Mouse (Mus musculus): Measurements from ENCODE around the gene Hpdl.
"Not testable (repeated sequence)": the region's sequence is repeated elsewhere in the genome, so short reads cannot be mapped to it uniquely, and the experiment has no call there.

Hpdl gene

DNA sequence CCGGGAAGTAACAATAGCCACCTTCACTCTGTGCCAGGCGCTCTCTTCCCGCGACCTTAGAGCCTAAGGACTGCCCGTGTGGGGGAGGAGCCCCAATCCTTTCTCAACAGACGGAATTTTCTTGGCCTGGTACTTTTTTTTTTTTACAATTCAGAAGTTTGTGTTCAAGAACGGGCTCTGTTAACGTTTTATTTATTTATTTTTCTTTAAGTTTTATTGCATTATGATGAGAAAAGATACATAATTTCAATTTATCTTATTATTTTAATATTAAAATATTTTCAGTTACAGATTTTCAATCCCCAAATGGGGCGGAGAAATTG, at the start of gene Hpdl:
Hpdl (minus strand) TSS at position 14 of the 323 bp plus-strand sequence.
- DNase-seq (ENCODE audit: low spot score) = no peak

- no peak for DNase-seq (ENCODE audit: low spot score)
Measured at GRCm38 (mm10) chr4:116869898-116870297, 48.4 kb upstream of the Hpdl start.

DNA sequence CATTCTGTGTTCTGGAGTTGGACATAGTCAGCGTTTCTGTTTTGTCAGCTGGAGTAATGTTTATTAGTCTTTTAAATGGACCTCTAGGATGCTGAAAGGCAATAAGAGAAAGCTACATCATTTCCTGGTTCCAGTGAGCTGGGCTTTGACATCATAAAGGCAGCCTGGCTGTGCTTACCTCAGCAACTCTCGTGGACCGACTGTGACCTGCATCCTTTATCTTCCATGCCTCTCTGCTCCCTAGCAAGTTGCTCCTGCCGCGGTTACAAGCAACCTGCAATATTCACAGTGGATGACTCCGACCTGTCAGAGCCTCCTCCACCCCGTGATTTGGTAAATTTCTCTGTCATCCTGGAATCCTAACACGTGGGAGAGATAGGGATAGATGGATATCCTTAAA, 40.5 kb upstream of the Hpdl start:
- DNase-seq (ENCODE audit: low spot score) = no peak

- DNase-seq (ENCODE audit: low spot score) = no peak
Measured at GRCm38 (mm10) chr4:116859711-116860110, 38.2 kb upstream of the Hpdl start.

- DNase-seq (ENCODE audit: low spot score) = no peak
Measured at GRCm38 (mm10) chr4:116857203-116857602, 35.7 kb upstream of the Hpdl start.

GRCm38 (mm10) chr4:116854286-116854685, 32.8 kb upstream of the Hpdl start:
- DNase-seq (ENCODE audit: low spot score) = no peak

GRCm38 (mm10) chr4:116849901-116850300, 28.4 kb upstream of the Hpdl start:
- no peak for DNase-seq (ENCODE audit: low spot score)

DNA sequence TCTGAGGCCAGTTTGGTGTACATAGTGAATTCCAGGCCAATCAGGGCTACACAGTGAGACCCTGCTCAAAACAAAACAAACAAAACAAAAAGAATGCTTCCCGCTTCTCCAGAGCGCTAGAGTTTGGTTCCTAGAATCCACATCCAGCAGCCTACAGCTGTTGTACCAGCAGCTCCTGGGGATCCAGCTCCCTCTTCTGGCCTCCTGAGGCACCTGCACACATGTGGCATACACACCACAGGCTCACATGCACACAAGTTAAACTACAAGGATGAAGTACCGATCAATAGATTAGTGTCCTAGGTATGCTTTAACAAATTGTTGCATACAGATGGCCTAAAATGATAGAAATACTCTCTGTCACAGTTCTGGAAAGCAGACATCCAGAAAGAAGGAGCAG, 22.8 kb upstream of the Hpdl start:
- no peak for DNase-seq (ENCODE audit: low spot score)

- no peak for DNase-seq (ENCODE audit: low spot score)
Measured at GRCm38 (mm10) chr4:116840841-116841240, 19.3 kb upstream of the Hpdl start.

DNA sequence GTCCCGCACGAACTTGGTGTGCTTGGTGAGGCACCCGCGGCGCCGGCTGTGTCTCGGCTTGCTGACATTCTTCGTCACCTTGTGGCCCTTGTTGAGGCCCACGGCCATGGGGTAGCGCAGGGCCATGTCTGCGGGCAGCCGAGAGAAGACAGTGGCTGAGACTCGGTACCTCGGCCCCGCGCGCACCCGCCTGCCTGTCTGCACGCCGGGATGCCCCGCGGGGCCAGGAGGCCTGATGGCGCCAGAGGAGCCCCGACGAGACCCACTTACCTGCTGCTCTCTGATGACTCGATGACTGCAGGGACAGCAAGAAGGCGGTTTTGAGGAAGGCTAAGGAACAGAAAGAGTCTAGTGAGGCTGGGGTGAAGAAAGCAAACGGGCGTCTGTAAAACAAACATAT, 18.6 kb upstream of the Hpdl start:
- DNase-seq (ENCODE audit: low spot score) = not testable (repeated sequence)

DNA sequence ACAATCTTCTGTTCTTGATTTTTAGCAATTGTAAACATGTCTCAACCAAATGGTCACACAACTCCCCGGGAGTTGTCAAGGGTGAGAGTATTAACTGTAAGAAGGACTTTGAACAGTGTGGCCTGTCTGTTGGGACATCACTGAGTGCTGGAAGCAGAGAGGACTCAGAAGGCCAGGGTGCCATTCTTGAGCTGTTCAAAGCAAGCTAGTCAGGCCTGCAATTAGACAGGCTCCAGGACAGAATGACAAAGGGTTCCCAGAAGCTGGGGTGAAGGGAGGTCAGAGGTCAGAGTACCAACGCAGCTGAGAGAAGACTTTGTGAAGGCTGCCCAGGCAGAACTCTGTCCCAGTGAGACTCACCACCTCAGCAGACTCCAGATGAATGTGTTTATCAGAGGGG, 17.5 kb upstream of the Hpdl start:
- DNase-seq (ENCODE audit: low spot score) = no peak

DNA sequence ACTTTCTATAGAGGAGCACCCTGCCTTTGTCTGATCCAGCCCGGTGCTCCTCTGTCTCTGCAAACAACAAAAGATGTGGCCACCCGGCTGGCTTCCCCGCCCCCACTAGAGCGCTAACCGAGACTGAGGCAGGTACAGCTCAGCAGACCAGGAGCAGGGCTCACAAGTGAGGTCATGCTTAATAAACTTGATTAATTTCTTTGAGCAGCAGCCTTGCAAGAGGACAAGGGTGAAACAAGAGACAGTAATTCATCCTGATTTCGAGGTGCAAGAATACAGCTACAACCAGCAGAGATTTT, 8.5 kb upstream of the Hpdl start:
- DNase-seq (ENCODE audit: low spot score) = no peak

- no peak for DNase-seq (ENCODE audit: low spot score)
Measured at GRCm38 (mm10) chr4:116829364-116830069, 8.0 kb upstream of the Hpdl start.

DNA sequence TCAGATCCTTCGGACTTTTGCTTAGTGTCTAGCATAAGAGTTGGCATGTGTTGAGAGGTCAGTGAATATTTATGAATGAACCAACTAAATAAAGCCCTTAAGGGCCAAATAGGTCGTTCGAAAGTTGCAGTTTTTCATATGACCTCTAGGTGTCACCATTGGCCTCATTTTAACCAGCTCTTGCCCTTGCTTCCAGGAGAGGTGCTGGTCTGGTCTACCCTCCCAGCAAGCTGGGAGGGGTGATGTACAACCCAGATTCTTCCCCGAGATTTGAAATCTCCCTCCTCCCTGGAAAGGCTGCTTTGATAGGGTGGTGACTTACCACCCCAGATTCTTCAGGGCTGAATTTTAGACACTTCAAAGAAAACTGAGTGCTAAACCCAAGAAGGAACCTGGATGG, 6.3 kb upstream of the Hpdl start:
- DNase-seq (ENCODE audit: low spot score) = no peak

- DNase-seq (ENCODE audit: low spot score) = no peak
Measured at GRCm38 (mm10) chr4:116824541-116825004, 3.1 kb upstream of the Hpdl start.

DNA sequence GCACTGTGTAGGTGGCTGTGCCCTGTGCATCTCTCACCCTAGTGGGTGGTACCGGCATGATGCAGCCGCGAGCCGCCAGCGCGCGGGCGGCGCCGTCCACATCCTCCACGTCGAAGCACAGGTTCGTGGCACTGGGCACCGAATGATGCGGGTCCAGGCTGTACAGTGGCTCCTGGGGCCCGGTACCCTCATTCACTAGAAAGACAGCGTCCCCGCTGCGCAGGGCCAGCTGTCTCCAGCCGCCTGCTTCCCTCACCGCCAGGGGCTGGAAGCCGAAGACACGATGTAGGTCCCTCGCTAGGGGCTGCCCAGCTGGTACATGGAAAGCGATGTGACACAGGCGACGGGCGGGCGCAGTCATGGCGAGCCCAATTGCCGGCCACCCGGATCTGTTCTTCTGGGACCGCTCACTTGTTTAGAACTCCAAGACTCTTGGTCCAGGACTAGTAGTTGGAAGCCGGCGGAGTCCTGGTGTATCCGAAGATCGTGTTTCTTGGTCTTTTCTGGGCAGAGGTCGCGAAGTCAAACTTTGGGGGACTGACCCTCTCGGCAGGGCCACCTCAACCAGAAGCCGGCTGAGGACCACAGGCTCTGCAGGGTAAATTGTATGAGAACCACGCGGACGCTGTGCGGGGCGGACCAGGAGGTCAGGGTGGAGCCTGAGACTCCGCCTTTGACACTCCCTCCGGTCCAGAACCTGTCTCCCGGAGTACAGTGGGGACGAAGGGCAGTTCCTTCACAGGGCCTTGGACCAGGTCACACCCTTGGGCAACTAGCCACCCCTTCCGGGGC, 409 bp downstream of the Hpdl start:
- DNase-seq (ENCODE audit: low spot score) = no peak

DNA sequence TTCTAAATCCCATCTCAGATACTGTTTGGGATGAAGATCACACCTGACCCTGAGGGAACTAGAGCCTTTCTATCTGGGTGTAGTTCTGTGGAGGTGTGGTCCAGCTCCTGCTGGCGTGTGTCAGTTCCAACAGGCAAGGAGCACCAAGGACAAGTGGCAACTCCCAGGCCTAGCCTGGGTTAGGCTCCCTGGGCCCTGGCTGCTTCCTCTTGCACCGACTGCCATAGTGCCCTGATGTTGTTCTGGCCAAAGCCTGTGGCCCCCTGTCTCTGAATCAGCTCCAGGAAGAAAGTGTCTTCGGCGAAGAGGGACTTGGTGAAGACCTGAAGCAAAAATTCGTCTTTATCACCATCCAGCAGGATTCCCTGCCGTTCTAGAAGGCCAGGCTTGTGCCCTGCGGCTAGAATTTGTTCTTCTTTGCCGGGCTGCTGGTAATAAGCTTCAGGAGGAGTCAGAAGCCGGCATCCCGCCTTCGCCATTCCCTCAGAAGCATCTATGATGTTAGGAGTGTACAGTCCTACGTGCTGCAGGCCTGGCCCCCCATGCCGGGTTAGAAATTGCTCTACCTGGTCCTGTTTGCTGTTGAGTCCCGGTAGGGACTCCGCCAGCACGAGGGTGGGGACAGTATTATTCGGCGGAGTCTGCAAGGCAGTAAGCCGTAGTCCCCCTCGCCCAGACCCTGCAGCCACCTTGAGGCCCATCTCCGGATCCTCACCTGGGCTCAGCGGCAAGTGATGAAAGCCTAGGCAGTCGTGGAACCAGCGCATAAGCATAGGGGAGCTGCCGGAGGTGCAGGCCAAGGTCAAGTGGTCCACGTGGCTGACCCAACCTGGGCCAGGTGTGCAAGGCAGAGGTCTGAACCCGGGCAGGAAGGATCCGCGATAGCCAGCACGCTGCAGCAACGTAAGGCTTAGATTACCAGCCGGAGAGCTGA, 1.3 kb downstream of the Hpdl start:
- no peak for DNase-seq (ENCODE audit: low spot score)

DNA sequence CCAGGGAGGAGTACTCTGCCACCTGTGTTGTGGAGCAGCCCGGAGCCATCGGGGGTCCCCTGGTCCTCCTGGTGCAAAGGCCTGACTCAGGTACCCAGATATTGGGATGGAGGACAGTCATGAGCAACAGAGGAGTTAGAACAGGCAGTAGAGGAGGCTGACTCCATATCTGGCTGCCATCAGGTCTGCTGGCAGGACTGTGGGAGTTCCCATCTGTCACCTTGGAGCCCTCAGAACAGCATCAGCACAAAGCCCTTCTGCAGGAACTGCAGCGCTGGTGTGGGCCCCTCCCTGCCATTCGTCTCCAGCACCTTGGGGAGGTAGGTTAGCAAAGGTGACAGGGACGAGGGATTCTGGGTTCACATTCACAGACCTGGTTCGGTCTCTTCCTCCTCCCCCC, 4.0 kb downstream of the Hpdl start:
- no peak for DNase-seq (ENCODE audit: low spot score)

DNA sequence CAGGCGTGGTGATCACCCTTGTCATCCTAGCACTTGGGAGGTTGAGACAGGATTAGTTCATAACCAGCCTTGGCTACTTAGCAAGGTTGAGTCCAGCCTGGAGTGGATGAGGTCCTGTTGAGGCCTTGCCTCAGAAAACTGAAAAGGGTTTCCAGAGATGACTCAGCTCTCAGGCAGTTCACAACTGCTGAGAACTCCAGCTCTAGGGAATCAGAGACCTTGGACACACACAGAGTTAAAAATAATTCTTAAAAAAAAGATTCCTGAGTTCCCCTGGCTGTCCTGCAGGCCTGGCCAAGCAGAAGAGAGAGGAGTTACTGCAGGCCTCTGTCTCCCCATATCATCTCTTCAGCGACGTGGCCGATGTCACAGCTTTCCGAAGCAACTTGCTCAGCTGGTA, 6.2 kb downstream of the Hpdl start:
- DNase-seq (ENCODE audit: low spot score) = no peak

- DNase-seq (ENCODE audit: low spot score) = no peak
Measured at GRCm38 (mm10) chr4:116811012-116811411, 10.5 kb downstream of the Hpdl start.

- DNase-seq (ENCODE audit: low spot score) = peak; percentile 70
Measured at GRCm38 (mm10) chr4:116807197-116808129, 14.0 kb downstream of the Hpdl start, which contains the start of the genes Toe1 and Mutyh. Gene Toe1 (minus strand): TSS chr4:116807640. Gene Mutyh (plus strand): TSS chr4:116807723.
